Mouse (Mus musculus): ENCODE results near the gene Commd6. TPM values are rescaled to one million over a fixed set of nuclear protein-coding genes. Genes with fewer than 3 reads are reported as not detected.
"Not testable (repeated sequence)": the region's sequence is repeated elsewhere in the genome, so short reads cannot be mapped to it uniquely, and the experiment has no call there.

Commd6 gene
- polyA plus RNA-seq, 1 experiment from 2014 or later = 93.3 TPM

DNA sequence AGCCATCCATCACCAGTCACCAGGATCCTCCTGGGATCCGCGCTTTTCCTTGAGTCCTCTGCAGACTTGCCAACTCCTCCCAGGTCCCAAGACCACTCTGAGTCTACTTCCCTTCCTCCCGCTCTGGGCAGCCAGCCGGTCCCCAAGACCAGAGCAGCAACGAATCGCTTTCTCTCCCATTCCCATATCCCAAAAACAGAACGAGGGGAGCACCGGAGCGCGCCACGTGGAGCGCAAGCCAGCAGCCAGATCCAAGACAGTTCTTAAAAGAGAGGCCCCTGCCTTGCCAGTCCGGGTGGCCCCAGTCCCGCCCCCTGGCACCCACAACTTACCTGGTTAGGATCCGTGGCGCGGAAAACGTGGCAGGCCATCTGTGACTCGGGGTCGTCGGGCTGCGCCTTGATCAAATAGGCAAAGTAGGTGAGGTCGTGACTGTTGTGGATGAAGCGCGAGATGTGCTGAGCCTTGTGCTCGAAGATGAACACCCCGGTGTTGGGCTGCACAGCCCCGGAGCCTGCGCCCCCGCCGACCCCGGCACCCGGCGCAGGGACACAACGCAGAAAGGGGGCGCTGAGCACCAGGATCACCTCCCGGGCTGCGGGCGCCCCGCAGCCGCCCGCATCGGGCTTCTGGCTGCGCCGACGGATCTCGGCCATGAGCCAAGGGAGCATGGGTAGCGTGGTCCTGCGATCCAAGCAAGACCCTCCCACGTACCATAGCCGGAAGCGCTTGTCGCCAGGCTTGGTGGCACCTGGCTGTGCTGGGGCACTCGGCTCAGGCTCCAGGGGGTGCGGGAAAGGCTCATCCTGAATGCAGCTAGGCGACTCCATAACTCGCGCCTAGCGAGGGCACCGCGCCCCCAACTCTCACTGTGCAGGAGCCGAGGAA lies 32.6 kb downstream of the Commd6 start:
- Histone ChIP-seq H3K4me2 (peak overlapping the region; percentile 99), H3K36me3 (no peaks in the 10 kb centered on the region), H3K27me3 (no peaks in the 10 kb centered on the region), H3K9me3 (replicated peaks) (no peaks in the 10 kb centered on the region), H3K27ac (peak overlapping the region; percentile 90), H3K4me1 (peaks cover 15% of the 10 kb centered on the region), H3K9ac (peak overlapping the region; percentile 74), H3K4me3 (replicated peaks) (peak overlapping the region; percentile 82)
- peak; percentile 57 for ATAC-seq (replicated peaks; ENCODE audit: low FRiP score)
- under 1% methylated on average over 61 of the region's 62 CpGs for WGBS

- peaks cover 22% of the 10 kb centered on the region for H3K4me1 ChIP-seq
- no peak overlapping the region for H3K9ac ChIP-seq
- H3K36me3 ChIP-seq = no peaks in the 10 kb centered on the region
- H3K9me3 ChIP-seq (replicated peaks) = no peaks in the 10 kb centered on the region
- H3K4me2 ChIP-seq = no peak overlapping the region
- no peaks in the 10 kb centered on the region for H3K27me3 ChIP-seq
- H3K4me3 ChIP-seq (replicated peaks) = no peak overlapping the region
- no peak overlapping the region for H3K27ac ChIP-seq
- ATAC-seq (replicated peaks; ENCODE audit: low FRiP score) = no peak
- WGBS = 71% methylated on average over 2 of the region's 2 CpGs
These were observed 34.6 kb downstream of the Commd6 start for GRCm38 (mm10) chr14:101605843-101606242.

- peak; percentile 80 for ATAC-seq (replicated peaks; ENCODE audit: low FRiP score)
- 0 out of 2 replicates have a peak overlapping the region, but pooled peaks have one; percentile 0 for H3K4me2 ChIP-seq
- peaks cover 22% of the 10 kb centered on the region for H3K4me1 ChIP-seq
- H3K27ac ChIP-seq = no peak overlapping the region; the same call in 1 of the 2 replicates
- WGBS = 32% methylated on average over 3 of the region's 3 CpGs
- H3K27me3 ChIP-seq = no peaks in the 10 kb centered on the region
- H3K4me3 ChIP-seq (replicated peaks) = no peak overlapping the region
- no peaks in the 10 kb centered on the region for H3K9me3 ChIP-seq (replicated peaks)
- H3K9ac ChIP-seq = no peak overlapping the region
- no peaks in the 10 kb centered on the region for H3K36me3 ChIP-seq
These were observed 37.6 kb downstream of the Commd6 start for GRCm38 (mm10) chr14:101602851-101603250.

- Histone ChIP-seq H3K4me3 (replicated peaks) (no peak overlapping the region), H3K9me3 (replicated peaks) (no peaks in the 10 kb centered on the region), H3K36me3 (no peaks in the 10 kb centered on the region), H3K27ac (no peak overlapping the region), H3K9ac (no peak overlapping the region), H3K27me3 (no peaks in the 10 kb centered on the region), H3K4me1 (peaks cover 10% of the 10 kb centered on the region; the same call in 1 of the 2 replicates), H3K4me2 (no peak overlapping the region)
- WGBS = 89% methylated on average over 13 of the region's 14 CpGs
- ATAC-seq (replicated peaks; ENCODE audit: low FRiP score) = no peak
These were observed 43.3 kb downstream of the Commd6 start for GRCm38 (mm10) chr14:101597096-101597715.

GRCm38 (mm10) chr14:101596691-101597090 lies 43.8 kb downstream of the Commd6 start:
- Histone ChIP-seq H3K27me3 (no peaks in the 10 kb centered on the region), H3K9me3 (replicated peaks) (no peaks in the 10 kb centered on the region), H3K36me3 (no peaks in the 10 kb centered on the region), H3K4me1 (peaks cover 10% of the 10 kb centered on the region; the same call in 1 of the 2 replicates), H3K27ac (no peak overlapping the region), H3K4me3 (replicated peaks) (no peak overlapping the region), H3K4me2 (no peak overlapping the region), H3K9ac (no peak overlapping the region)
- ATAC-seq (replicated peaks; ENCODE audit: low FRiP score) = no peak
- 95% methylated on average over 9 of the region's 9 CpGs for WGBS

DNA sequence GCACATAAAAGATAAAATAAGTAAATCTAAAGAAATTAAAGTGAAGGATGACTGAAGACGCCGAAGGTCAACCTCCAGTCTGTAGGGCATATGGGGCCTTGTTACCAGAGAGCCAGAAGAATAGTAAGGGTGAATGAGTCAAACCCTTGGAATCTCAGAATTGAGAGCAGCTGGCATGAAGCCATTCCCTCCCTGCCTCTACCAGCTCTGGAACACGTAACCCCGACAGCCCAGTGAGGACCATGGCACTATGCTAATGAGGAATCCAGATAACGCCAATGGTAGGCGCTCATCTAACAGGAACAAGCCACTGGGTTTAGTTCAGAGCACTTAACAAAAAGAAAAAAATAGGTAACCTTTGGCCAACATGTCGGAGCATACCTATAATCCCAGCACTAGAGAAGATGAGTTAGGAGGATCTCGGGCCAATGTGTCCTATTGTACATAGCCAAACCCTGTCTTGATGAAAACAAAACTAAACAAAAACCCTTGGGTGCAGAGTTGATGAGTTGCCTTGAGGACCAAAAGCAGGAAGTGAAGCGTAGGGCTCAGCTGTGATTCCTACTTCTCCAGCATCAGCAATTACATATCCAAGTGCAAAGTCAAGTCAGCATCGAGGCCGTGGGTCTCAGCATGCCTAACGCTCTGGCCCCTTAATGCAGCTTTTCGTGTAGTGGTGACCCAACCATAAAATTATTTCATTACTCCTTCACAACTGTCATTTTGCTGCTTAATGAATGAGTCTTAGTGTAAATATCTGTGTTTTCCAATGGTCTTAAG lies 45.0 kb downstream of the Commd6 start:
- peaks cover 10% of the 10 kb centered on the region; the same call in 1 of the 2 replicates for H3K4me1 ChIP-seq
- 87% methylated on average over 13 of the region's 13 CpGs for WGBS
- no peak overlapping the region for H3K9ac ChIP-seq
- no peak overlapping the region for H3K4me3 ChIP-seq (replicated peaks)
- no peak for ATAC-seq (replicated peaks; ENCODE audit: low FRiP score)
- no peaks in the 10 kb centered on the region for H3K9me3 ChIP-seq (replicated peaks)
- no peaks in the 10 kb centered on the region for H3K27me3 ChIP-seq
- H3K27ac ChIP-seq = no peak overlapping the region
- no peaks in the 10 kb centered on the region for H3K36me3 ChIP-seq
- no peak overlapping the region for H3K4me2 ChIP-seq

DNA sequence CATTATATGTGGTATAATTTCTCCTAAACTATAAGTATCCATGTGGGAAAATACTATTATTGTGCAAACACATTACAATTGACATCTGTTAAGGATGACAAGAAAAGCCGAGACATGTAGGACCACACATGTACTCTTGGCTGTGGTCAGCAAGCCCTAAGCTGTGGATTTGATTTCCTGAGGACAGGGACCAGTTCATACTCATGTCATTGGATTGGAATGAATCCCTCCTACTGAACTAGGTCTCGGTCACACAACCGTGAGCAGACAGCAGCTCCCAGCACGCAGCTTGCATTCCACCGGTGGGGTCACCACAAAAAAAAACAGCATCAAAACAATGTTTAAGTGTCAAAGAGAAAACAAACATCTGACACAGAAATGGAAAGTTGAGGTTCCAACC lies 46.5 kb downstream of the Commd6 start:
- ATAC-seq (replicated peaks; ENCODE audit: low FRiP score) = peak; percentile 80
- Histone ChIP-seq H3K4me2 (no peak overlapping the region), H3K9ac (no peak overlapping the region), H3K36me3 (no peaks in the 10 kb centered on the region), H3K27me3 (no peaks in the 10 kb centered on the region), H3K4me3 (replicated peaks) (no peak overlapping the region), H3K4me1 (peaks cover 10% of the 10 kb centered on the region; the same call in 1 of the 2 replicates), H3K27ac (no peak overlapping the region), H3K9me3 (replicated peaks) (no peaks in the 10 kb centered on the region)
- 41% methylated on average over 5 of the region's 5 CpGs for WGBS

DNA sequence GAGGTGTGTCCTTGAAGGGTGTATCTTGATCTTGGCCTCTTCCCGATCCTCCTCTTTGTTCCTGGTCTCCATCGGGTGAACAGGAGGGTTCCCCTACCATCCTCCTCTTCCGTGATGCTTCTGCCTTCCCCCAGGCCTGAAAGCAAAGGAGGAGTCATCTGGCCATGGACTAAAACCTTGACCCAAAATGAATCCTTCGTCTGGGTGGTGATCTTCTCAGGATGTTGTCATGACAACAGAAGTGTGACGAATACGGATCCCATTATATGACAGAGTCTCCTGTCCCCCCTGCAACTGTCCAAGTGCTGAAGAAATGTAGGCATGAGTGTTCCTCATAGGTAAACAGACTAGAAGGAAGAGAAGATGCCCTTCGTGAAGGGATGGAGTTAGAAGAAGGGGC lies 47.1 kb downstream of the Commd6 start:
- Histone ChIP-seq H3K9me3 (replicated peaks) (no peaks in the 10 kb centered on the region), H3K4me1 (peaks cover 10% of the 10 kb centered on the region; the same call in 1 of the 2 replicates), H3K4me2 (no peak overlapping the region), H3K27ac (no peak overlapping the region), H3K9ac (no peak overlapping the region), H3K36me3 (no peaks in the 10 kb centered on the region), H3K27me3 (no peaks in the 10 kb centered on the region), H3K4me3 (replicated peaks) (no peak overlapping the region)
- ATAC-seq (replicated peaks; ENCODE audit: low FRiP score) = no peak
- 87% methylated on average over 7 of the region's 7 CpGs for WGBS

DNA sequence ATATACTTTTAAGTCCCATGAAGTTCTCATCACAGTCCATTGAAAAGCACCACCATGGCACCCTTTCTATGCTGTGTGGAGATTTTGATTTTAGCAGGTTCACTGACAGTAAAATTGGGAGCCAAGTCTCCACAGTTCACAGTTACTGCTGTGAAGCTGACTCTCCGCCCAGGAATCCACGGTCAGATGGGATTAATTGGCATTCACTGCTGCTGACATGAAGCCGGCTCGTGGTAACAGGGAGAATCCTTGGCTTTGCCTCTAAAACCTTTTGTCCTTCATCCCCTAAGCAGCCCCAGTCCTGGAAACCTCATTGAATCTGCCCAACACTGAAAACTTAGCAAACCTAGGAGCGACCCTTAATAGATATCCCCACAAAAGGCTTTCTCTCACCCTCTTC lies 49.4 kb downstream of the Commd6 start:
- H3K27ac ChIP-seq = no peak overlapping the region
- no peaks in the 10 kb centered on the region for H3K27me3 ChIP-seq
- H3K9me3 ChIP-seq (replicated peaks) = no peaks in the 10 kb centered on the region
- H3K36me3 ChIP-seq = no peaks in the 10 kb centered on the region
- no peak overlapping the region for H3K4me3 ChIP-seq (replicated peaks)
- no peak overlapping the region for H3K4me2 ChIP-seq
- 89% methylated on average over 5 of the region's 5 CpGs for WGBS
- H3K9ac ChIP-seq = no peak overlapping the region
- ATAC-seq (replicated peaks; ENCODE audit: low FRiP score) = no peak
- H3K4me1 ChIP-seq = peaks cover 10% of the 10 kb centered on the region; the same call in 1 of the 2 replicates

DNA sequence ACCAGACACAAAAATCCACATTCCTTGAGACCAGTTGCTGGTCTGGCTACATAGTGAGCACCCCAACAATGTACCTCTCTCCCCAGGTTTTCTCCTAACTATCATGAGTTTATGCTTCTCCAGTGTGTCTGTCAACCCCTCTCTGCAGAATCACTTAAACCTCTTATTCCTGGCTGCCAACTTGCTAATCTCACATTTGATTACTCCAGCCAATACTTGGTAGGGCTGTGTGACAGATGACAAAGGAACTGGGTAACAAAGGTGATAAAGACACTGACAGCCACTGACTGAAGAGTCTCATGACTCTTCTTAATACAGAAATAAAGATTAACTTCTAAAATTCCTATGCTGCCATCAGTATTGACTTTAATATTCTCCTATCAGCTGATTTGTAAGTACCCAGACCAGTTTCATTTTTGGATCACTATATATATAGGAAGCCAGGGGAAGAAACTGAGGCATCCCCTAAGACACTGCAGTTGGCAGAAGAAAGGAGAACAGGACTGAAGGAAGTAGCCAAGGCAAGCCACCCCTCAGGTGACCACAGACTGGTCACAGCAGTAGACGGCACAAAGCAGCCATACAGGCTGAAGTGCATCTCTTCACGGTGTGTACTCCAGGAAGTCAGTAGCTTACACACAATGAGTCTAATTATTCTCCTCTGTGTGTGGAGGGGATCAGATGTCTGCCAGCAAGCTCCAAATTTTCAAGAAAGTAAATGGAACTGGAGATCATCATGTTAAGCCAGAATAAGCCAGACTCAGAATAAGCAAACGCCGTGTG lies 52.1 kb downstream of the Commd6 start:
- H3K4me1 ChIP-seq; H3K27ac ChIP-seq; H3K9ac ChIP-seq; H3K4me2 ChIP-seq; H3K27me3 ChIP-seq; H3K36me3 ChIP-seq; H3K9me3 ChIP-seq (replicated peaks); ATAC-seq (replicated peaks; ENCODE audit: low FRiP score); H3K4me3 ChIP-seq (replicated peaks): not testable (repeated sequence)
- 73% methylated on average over 3 of the region's 4 CpGs for WGBS

DNA sequence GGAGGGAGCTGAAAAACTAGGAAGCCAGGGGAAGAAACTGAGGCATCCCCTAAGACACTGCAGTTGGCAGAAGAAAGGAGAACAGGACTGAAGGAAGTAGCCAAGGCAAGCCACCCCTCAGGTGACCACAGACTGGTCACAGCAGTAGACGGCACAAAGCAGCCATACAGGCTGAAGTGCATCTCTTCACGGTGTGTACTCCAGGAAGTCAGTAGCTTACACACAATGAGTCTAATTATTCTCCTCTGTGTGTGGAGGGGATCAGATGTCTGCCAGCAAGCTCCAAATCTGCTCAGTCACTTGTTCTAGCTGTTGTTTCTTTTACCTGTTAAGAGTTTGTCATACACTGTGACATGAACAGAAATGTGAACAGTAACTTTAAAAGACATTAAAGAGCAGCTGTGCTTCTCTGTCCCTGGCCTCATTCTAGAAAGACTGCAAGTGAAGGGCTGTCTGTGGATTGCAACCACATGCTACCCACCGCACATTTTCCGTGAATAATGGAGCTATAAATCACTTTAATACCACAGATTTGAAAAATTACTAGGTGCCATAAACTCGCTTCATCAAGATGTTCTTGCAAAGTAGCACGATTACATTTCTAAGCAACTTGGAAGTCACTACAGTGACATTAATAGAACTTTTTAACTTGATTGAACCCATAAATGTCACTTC lies 53.0 kb downstream of the Commd6 start:
- 30% methylated on average over 5 of the region's 6 CpGs for WGBS
- H3K27ac ChIP-seq; H3K4me2 ChIP-seq; H3K4me1 ChIP-seq; H3K9me3 ChIP-seq (replicated peaks); H3K27me3 ChIP-seq; H3K9ac ChIP-seq; H3K36me3 ChIP-seq; H3K4me3 ChIP-seq (replicated peaks): not testable (repeated sequence)
- ATAC-seq (replicated peaks; ENCODE audit: low FRiP score) = peak; percentile 67; the same call in 1 of the 2 replicates
